Mouse (Mus musculus): ENCODE measurements around the gene Oas1e. TPM values are rescaled to one million over a fixed set of nuclear protein-coding genes. Genes with fewer than 3 reads are reported as not detected.

Oas1e gene
- polyA plus RNA-seq, 1 experiment: 3.6 TPM

- TF ChIP-seq POLR2A (IDR thresholded peaks at IDR 0.05; ENCODE audit: low read depth, low read length) (no peak), CTCF (IDR thresholded peaks at IDR 0.05; ENCODE audit: extremely low read depth, insufficient read length, insufficient replicate concordance, low read depth, low read length) (no peak)
- H3K27me3 ChIP-seq (ENCODE audit: control insufficient read depth, insufficient read depth, low read length): no peaks in the 10 kb centered on the region
- H3K27ac ChIP-seq (ENCODE audit: insufficient read depth, low read depth, low read length): no peak overlapping the region
- H3K4me3 ChIP-seq (ENCODE audit: low read depth, low read length): no peak overlapping the region
- H3K4me1 ChIP-seq (ENCODE audit: control insufficient read depth, insufficient read depth, insufficient read length, low read length): no peaks in the 10 kb centered on the region
- WGBS: 74% methylated on average over 3 of the region's 3 CpGs
- H3K36me3 ChIP-seq (ENCODE audit: control insufficient read depth, insufficient read depth, low read length): no peaks in the 10 kb centered on the region
Measured at GRCm38 (mm10) chr5:120751206-120751605, 44.1 kb downstream of the Oas1e start.

- Histone ChIP-seq H3K27ac (ENCODE audit: insufficient read depth, low read depth, low read length) (no peak within 1 kb of the TSS), H3K36me3 (ENCODE audit: control insufficient read depth, insufficient read depth, low read length) (no peaks in the 10 kb centered on the region), H3K27me3 (ENCODE audit: control insufficient read depth, insufficient read depth, low read length) (no peaks in the 10 kb centered on the region), H3K4me3 (ENCODE audit: low read depth, low read length) (peak within 1 kb of the TSS; percentile 42), H3K4me1 (ENCODE audit: control insufficient read depth, insufficient read depth, insufficient read length, low read length) (no peaks in the 10 kb centered on the region)
- WGBS: 25% methylated on average over 5 of the region's 5 CpGs
- TF ChIP-seq CTCF (IDR thresholded peaks at IDR 0.05; ENCODE audit: extremely low read depth, insufficient read length, insufficient replicate concordance, low read depth, low read length) (no peak), POLR2A (IDR thresholded peaks at IDR 0.05; ENCODE audit: low read depth, low read length) (peak; percentile 33; the same call in 1 of the 2 replicates)
Measured at GRCm38 (mm10) chr5:120749688-120750087, 45.6 kb downstream of the Oas1e start, which contains the start of gene Oas2. Gene Oas2 (minus strand): TSS chr5:120749853.

GRCm38 (mm10) chr5:120746451-120746850 lies 48.9 kb downstream of the Oas1e start:
- TF ChIP-seq CTCF (IDR thresholded peaks at IDR 0.05; ENCODE audit: extremely low read depth, insufficient read length, insufficient replicate concordance, low read depth, low read length) (no peak), POLR2A (IDR thresholded peaks at IDR 0.05; ENCODE audit: low read depth, low read length) (no peak)
- no peaks in the 10 kb centered on the region for H3K4me1 ChIP-seq (ENCODE audit: control insufficient read depth, insufficient read depth, insufficient read length, low read length)

GRCm38 (mm10) chr5:120742125-120742524 lies 53.2 kb downstream of the Oas1e start:
- Histone ChIP-seq H3K27me3 (ENCODE audit: control insufficient read depth, insufficient read depth, low read length) (peaks cover 2% of the 10 kb centered on the region; the same call in 1 of the 2 replicates), H3K4me1 (ENCODE audit: control insufficient read depth, insufficient read depth, insufficient read length, low read length) (no peaks in the 10 kb centered on the region), H3K27ac (ENCODE audit: insufficient read depth, low read depth, low read length) (no peak overlapping the region), H3K4me3 (ENCODE audit: low read depth, low read length) (no peak overlapping the region), H3K36me3 (ENCODE audit: control insufficient read depth, insufficient read depth, low read length) (no peaks in the 10 kb centered on the region)
- TF ChIP-seq POLR2A (IDR thresholded peaks at IDR 0.05; ENCODE audit: low read depth, low read length) (no peak), CTCF (IDR thresholded peaks at IDR 0.05; ENCODE audit: extremely low read depth, insufficient read length, insufficient replicate concordance, low read depth, low read length) (peak; percentile 50; the same call in 1 of the 2 replicates)
- WGBS: 32% methylated on average over 4 of the region's 4 CpGs

More at GRCm38 (mm10) chr5:120746451-120746850, 48.9 kb downstream of the Oas1e start:
- Histone ChIP-seq H3K4me3 (ENCODE audit: low read depth, low read length) (no peak overlapping the region), H3K36me3 (ENCODE audit: control insufficient read depth, insufficient read depth, low read length) (no peaks in the 10 kb centered on the region), H3K27me3 (ENCODE audit: control insufficient read depth, insufficient read depth, low read length) (no peaks in the 10 kb centered on the region), H3K27ac (ENCODE audit: insufficient read depth, low read depth, low read length) (no peak overlapping the region)
- WGBS: 3% methylated on average over 5 of the region's 5 CpGs

Other genes with a start within 250 kb of the Oas1e start
- gene Tpcn1, start 206.9 kb downstream of the Oas1e start, polyA plus RNA-seq (2012; rRNA removed): 48.5 and 115 TPM in 2 replicates
- gene Iqcd, start 206.5 kb downstream of the Oas1e start, polyA plus RNA-seq (2012; rRNA removed): 0.15 and 0.25 TPM in 2 replicates
- 6.9 and 12.1 TPM in 2 replicates for gene Rita1, start 182.9 kb downstream of the Oas1e start, polyA plus RNA-seq (2012; rRNA removed)
- 23.1 and 44.6 TPM in 2 replicates for gene Ddx54, start 182.8 kb downstream of the Oas1e start, polyA plus RNA-seq (2012; rRNA removed)
- gene Cfap73, start 161.3 kb downstream of the Oas1e start, polyA plus RNA-seq (2012; rRNA removed): not detected in 2 replicates
- gene Rasal1, start 146.7 kb downstream of the Oas1e start, polyA plus RNA-seq (2012; rRNA removed): 1.7 and 2.6 TPM in 2 replicates
- gene Dtx1, start 83.6 kb downstream of the Oas1e start, polyA plus RNA-seq (2012; rRNA removed): 18.1 and 31.1 TPM in 2 replicates
- 2.9 and 7.4 TPM in 2 replicates for gene Oas2, start 45.7 kb downstream of the Oas1e start, polyA plus RNA-seq (2012; rRNA removed)
- 9.6 and 94.5 TPM in 2 replicates for gene Oas3, start 17.9 kb downstream of the Oas1e start, polyA plus RNA-seq (2012; rRNA removed)
- 1.2 and 1.4 TPM in 2 replicates for gene Oas1c, start 17.0 kb upstream of the Oas1e start, polyA plus RNA-seq (2012; rRNA removed)
- 0.19 TPM in 1 of 2 replicates, not detected in the other for gene Oas1f, start 51.8 kb upstream of the Oas1e start, polyA plus RNA-seq (2012; rRNA removed)
- gene Oas1h, start 65.9 kb upstream of the Oas1e start, polyA plus RNA-seq (2012; rRNA removed): not detected in 2 replicates
- gene Oas1g, start 92.1 kb upstream of the Oas1e start, polyA plus RNA-seq (2012; rRNA removed): 6.7 and 30.1 TPM in 2 replicates
- gene Oas1a, start 112.0 kb upstream of the Oas1e start, polyA plus RNA-seq (2012; rRNA removed): 11.5 and 55.5 TPM in 2 replicates
- gene Oas1d, start 119.0 kb upstream of the Oas1e start, polyA plus RNA-seq (2012; rRNA removed): 0.13 and 0.18 TPM in 2 replicates
- 0.25 and 0.35 TPM in 2 replicates for gene Rph3a, start 214.6 kb upstream of the Oas1e start, polyA plus RNA-seq (2012; rRNA removed)

Data from small intestine, adult 2 months (tissue).